Mouse (Mus musculus) ES-Bruce4 (cell line): ENCODE results near the gene Plce1.

ENCODE experiments used
- CTCF ChIP-seq: IDR thresholded peaks from one replicate; pipeline ENCODE4 v1.8.1; 2011; ENCODE audit warnings: low read depth, low read length
- POLR2A ChIP-seq: IDR thresholded peaks from one replicate; pipeline ENCODE4 v1.8.1; 2011; ENCODE audit warnings: low read length; ENCODE audit not compliant: insufficient read depth

GRCm38 (mm10) chr19:38558816-38559215, 77.9 kb downstream of the Plce1 start:
- TF ChIP-seq POLR2A: no peak
- no peak for TF ChIP-seq CTCF
